Comparison of ENCODE assay signal across 9 mouse cellular contexts in genomic region chr2:4717081-4717768, GRCm38 (mm10). TPM values are rescaled to one million over a fixed set of nuclear protein-coding genes. Genes with fewer than 3 reads are reported as not detected.
DNase-seq lines count a peak whose midpoint lies in the region; ATAC-seq and TF ChIP-seq lines count a peak whose summit lies in the region.
"Had no signal": no experiment of that assay in that cellular context is flagged by ENCODE, and none has a peak within 500 bp of the region (broad histone marks: within the 10 kb centered on the region; RNA-seq: fewer than 3 reads in every experiment).

No protein-coding gene starts in this region.

- H3K9me3 ChIP-seq in forebrain, postnatal 0 days (ENCODE audit: low read length) = no peaks in the 10 kb centered on the region
- no peaks in the 10 kb centered on the region for H3K9me3 ChIP-seq in hindbrain, embryonic 13.5 days
- H3K9me3 ChIP-seq in liver, embryonic 12.5 days (replicated peaks) = no peaks in the 10 kb centered on the region
- no peaks in the 10 kb centered on the region for H3K9me3 ChIP-seq in neural tube, embryonic 14.5 days (ENCODE audit: control insufficient read depth, low read length)

- no peak overlapping the region for H3K27ac ChIP-seq in forebrain, postnatal 0 days (ENCODE audit: low read depth, low read length)
- H3K27ac ChIP-seq in hindbrain, embryonic 13.5 days = peak overlapping the region; percentile 86
- no peak overlapping the region for H3K27ac ChIP-seq in liver, embryonic 12.5 days
- H3K27ac ChIP-seq in neural tube, embryonic 14.5 days (ENCODE audit: low read depth, low read length) = peak overlapping the region; percentile 80

- 8% methylated on average over 35 of the region's 49 CpGs for WGBS in forebrain, postnatal 0 days
- 2% methylated on average over 43 of the region's 49 CpGs for WGBS in hindbrain, embryonic 13.5 days
- 7% methylated on average over 29 of the region's 49 CpGs for WGBS in liver, embryonic 12.5 days (ENCODE audit: insufficient replicate concordance)
- 4% methylated on average over 32 of the region's 49 CpGs for WGBS in neural tube, embryonic 14.5 days

- peak; percentile 38 for ATAC-seq in forebrain, postnatal 0 days
- ATAC-seq in hindbrain, embryonic 13.5 days (ENCODE audit: low FRiP score) = peak; percentile 76
- ATAC-seq in liver, embryonic 12.5 days = peak; percentile 61; the same call in 1 of the 2 replicates
- peak; percentile 62 for ATAC-seq in neural tube, embryonic 14.5 days (ENCODE audit: low read depth)

- H3K4me2 ChIP-seq in forebrain, postnatal 0 days (ENCODE audit: low read depth) = peak overlapping the region; percentile 90
- H3K4me2 ChIP-seq in hindbrain, embryonic 13.5 days = peak overlapping the region; percentile 81
- H3K4me2 ChIP-seq in liver, embryonic 12.5 days = peak overlapping the region; percentile 71
- peak overlapping the region; percentile 80 for H3K4me2 ChIP-seq in neural tube, embryonic 14.5 days (ENCODE audit: low read depth, low read length)

- peak; percentile 6 to 14 for DNase-seq in layer of hippocampus, postnatal 36 days
- DNase-seq in layer of hippocampus, adult 9-11 months = no peak
- peak; percentile 10 for DNase-seq in cerebellum, adult 11-12 months
- DNase-seq in forebrain, postnatal 0 days = peak; percentile 22
- no peak for DNase-seq in natural killer cell, adult 2 months (ENCODE audit: low spot score in 2 of 2)

- no peaks in the 10 kb centered on the region for H3K36me3 ChIP-seq in forebrain, postnatal 0 days (ENCODE audit: insufficient read depth)
- no peaks in the 10 kb centered on the region for H3K36me3 ChIP-seq in hindbrain, embryonic 13.5 days
- H3K36me3 ChIP-seq in liver, embryonic 12.5 days = no peaks in the 10 kb centered on the region
- no peaks in the 10 kb centered on the region for H3K36me3 ChIP-seq in neural tube, embryonic 14.5 days (ENCODE audit: control insufficient read depth, insufficient read depth, low read length)

- H3K9ac ChIP-seq in forebrain, postnatal 0 days = peak overlapping the region; percentile 63
- peak overlapping the region; percentile 80 for H3K9ac ChIP-seq in hindbrain, embryonic 13.5 days
- H3K9ac ChIP-seq in liver, embryonic 12.5 days = no peak overlapping the region
- peak overlapping the region; percentile 78 for H3K9ac ChIP-seq in neural tube, embryonic 14.5 days (replicated peaks; ENCODE audit: low read depth, low read length)

- peak overlapping the region; percentile 75 for H3K4me3 ChIP-seq in forebrain, postnatal 0 days (ENCODE audit: low read depth, low read length)
- H3K4me3 ChIP-seq in hindbrain, embryonic 13.5 days = peak overlapping the region; percentile 68
- peak overlapping the region; percentile 53 for H3K4me3 ChIP-seq in liver, embryonic 12.5 days
- H3K4me3 ChIP-seq in neural tube, embryonic 14.5 days (ENCODE audit: low read depth, low read length) = peak overlapping the region; percentile 88

- TF ChIP-seq CTCF in forebrain, postnatal 0 days (IDR thresholded peaks at IDR 0.05; ENCODE audit: low read depth) = no peak

- H3K27me3 ChIP-seq in forebrain, postnatal 0 days (ENCODE audit: insufficient read depth, low read length) = peaks cover 4% of the 10 kb centered on the region; the same call in 1 of the 2 replicates
- H3K27me3 ChIP-seq in hindbrain, embryonic 13.5 days = peaks cover 13% of the 10 kb centered on the region
- peaks cover 69% of the 10 kb centered on the region for H3K27me3 ChIP-seq in liver, embryonic 12.5 days (replicated peaks)
- H3K27me3 ChIP-seq in neural tube, embryonic 14.5 days (ENCODE audit: control insufficient read depth, insufficient read depth, low read length) = no peaks in the 10 kb centered on the region

- no peaks in the 10 kb centered on the region for H3K4me1 ChIP-seq in forebrain, postnatal 0 days (ENCODE audit: insufficient read depth)
- peaks cover 20% of the 10 kb centered on the region for H3K4me1 ChIP-seq in hindbrain, embryonic 13.5 days (replicated peaks)
- H3K4me1 ChIP-seq in liver, embryonic 12.5 days = no peaks in the 10 kb centered on the region
- peaks cover 8% of the 10 kb centered on the region; the same call in 1 of the 2 replicates for H3K4me1 ChIP-seq in neural tube, embryonic 14.5 days (ENCODE audit: control insufficient read depth, insufficient read depth, low read length)

RNA-seq across cellular contexts. Expression of gene Bend7, which starts 0.4 kb away (rescaled TPM):
- total RNA-seq in layer of hippocampus, postnatal 36 days (2021) = 1 to 10 TPM; 1.4 to 1.8 TPM
- total RNA-seq in forebrain, postnatal 0 days (2014; rRNA removed) = 2.7 and 4.4 TPM in 2 replicates
- 1.5 and 2.8 TPM in 2 replicates for polyA plus RNA-seq in forebrain, postnatal 0 days (2015; fragmentation: Nextera tagmentation; extraction: Ambion mirVana)
- polyA plus RNA-seq in hindbrain, embryonic 13.5 days (2015; fragmentation: Nextera tagmentation; extraction: Ambion mirVana) = 6.3 and 6.9 TPM in 2 replicates
- polyA plus RNA-seq in liver, embryonic 12.5 days (2016; fragmentation: Nextera tagmentation; extraction: Ambion mirVana) = 1.7 and 1.8 TPM in 2 replicates
- polyA plus RNA-seq in neural tube, embryonic 14.5 days (2014; fragmentation: Nextera tagmentation; extraction: Ambion mirVana) = 8.7 and 9.0 TPM in 2 replicates
- total RNA-seq: MEL had no signal

Comparison
In these comparisons a context has a peak if more than half of its experiments do, and no peak if none do; other contexts are left out.
1. DNase-seq: peak in layer of hippocampus, postnatal 36 days (2 of 2), cerebellum, adult 11-12 months (single experiment) and forebrain, postnatal 0 days (single experiment); none in layer of hippocampus, adult 9-11 months (single experiment) and natural killer cell, adult 2 months (0 of 2).
2. H3K27ac ChIP-seq: peak in hindbrain, embryonic 13.5 days (single experiment) and neural tube, embryonic 14.5 days (single experiment); none in forebrain, postnatal 0 days (single experiment) and liver, embryonic 12.5 days (single experiment).
3. Peak in every context shown above with its lines, with median percentiles within 50 percentile points of each other: ATAC-seq, H3K4me2 ChIP-seq and H3K4me3 ChIP-seq.